Mouse (Mus musculus) NIH3T3 (cell line): ENCODE data around the gene Alg5.

Experiments used
- DNase-seq: peaks from one replicate; pipeline ENCODE4 v3.0.0-alpha.2; 2012; ENCODE audit warnings: low read depth

Alg5 gene

GRCm38 (mm10) chr3:54737317-54737716 is 2.0 kb downstream of the Alg5 start:
- DNase-seq: no peak

DNA sequence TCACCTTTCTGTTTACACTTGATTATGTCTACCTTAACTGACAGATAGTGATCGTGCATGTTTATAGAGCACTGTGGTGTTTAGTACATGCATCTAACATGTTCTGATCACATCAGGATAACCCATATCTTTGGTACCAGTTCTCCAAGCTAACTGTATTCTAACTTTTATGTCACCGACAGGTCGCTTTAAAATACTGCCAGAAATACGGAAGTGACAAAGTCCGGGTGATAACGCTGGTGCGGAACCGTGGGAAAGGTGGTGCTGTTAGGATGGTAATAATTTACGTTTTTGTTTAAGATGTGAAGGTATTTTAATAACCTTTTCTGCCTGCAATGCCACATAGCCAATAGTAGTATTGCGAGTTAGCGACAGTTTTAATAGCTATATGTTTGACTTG is 6.6 kb downstream of the Alg5 start:
- DNase-seq: no peak

- peak; percentile 50 for DNase-seq
Observed at GRCm38 (mm10) chr3:54745799-54746198, 10.5 kb downstream of the Alg5 start.

- peak; percentile 39 for DNase-seq
Observed at GRCm38 (mm10) chr3:54753411-54753810, 18.1 kb downstream of the Alg5 start.

- DNase-seq: peak; percentile 85
Observed at GRCm38 (mm10) chr3:54755145-54756041, 20.1 kb downstream of the Alg5 start, which contains the start of gene Smad9. TSS of gene Smad9 (plus strand) at chr3:54755582.

GRCm38 (mm10) chr3:54756058-54756457 is 20.7 kb downstream of the Alg5 start:
- peak; percentile 45 for DNase-seq

- no peak for DNase-seq
Observed at GRCm38 (mm10) chr3:54757446-54757845, 22.1 kb downstream of the Alg5 start.

GRCm38 (mm10) chr3:54759211-54759610 is 23.9 kb downstream of the Alg5 start:
- DNase-seq: no peak

- no peak for DNase-seq
Observed at GRCm38 (mm10) chr3:54760321-54761115, 25.2 kb downstream of the Alg5 start.

DNA sequence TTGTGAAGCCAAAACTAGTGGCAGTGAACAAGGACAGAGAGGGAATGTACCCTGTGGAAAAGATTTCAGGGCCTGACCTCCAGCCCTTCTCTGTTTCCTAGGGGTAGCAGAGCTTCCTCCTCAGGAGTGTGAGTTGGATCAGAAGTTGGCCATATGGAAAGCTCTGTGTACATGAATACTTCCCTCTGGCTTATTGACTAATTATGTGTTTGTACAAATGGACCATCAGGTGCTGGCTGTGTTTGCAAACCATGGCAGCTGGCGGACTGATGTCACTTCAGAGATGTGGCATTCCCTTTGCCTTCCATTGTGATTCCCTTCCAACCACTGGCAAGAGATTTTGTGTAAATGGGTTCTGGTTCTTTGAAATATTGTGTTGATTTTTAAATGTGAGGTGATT is 25.9 kb downstream of the Alg5 start:
- DNase-seq: no peak

GRCm38 (mm10) chr3:54764418-54764817 is 29.1 kb downstream of the Alg5 start:
- DNase-seq: no peak

DNA sequence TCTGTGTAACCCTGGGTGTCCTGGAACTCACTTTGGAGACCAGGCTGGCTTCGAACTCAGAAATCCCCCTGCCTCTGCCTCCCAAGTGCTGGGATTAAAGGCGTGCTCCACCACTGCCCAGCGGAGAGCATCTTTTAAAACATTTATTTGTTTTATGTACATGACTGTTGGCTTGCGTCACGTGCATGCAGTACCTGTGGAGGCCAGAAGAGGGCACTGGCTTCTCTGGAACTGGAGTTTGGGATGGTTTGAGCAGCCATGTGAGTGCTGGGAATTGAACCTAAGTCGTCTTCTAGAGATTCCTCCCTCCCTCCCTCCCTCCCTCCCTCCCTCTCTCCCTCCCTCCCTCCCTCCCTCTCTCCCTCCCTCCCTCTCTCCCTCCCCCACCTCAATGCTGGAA is 30.2 kb downstream of the Alg5 start:
- DNase-seq: peak; percentile 26

- DNase-seq: no peak
Observed at GRCm38 (mm10) chr3:54766034-54766433, 30.7 kb downstream of the Alg5 start.

GRCm38 (mm10) chr3:54766811-54767210 is 31.5 kb downstream of the Alg5 start:
- DNase-seq: no peak

DNA sequence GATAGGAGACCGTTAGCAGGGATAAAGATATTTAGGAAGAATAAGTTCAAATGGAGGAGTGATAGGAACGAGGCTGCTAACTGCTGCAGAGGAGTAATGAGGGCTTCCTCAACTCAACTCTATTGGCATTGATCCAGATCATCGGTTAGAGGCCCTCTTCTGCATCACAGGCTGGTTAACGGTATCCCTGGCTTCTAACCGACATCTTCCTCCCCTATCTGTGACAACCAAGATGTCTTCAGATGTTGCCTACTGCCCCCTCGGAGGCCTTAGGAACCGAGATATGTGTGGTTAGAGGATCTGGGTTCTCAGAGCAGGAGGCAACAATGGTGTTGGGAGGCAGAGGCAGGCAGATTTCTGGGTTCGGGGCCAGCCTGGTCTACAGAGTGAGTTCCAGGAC is 33.3 kb downstream of the Alg5 start:
- no peak for DNase-seq

- DNase-seq: no peak
Observed at GRCm38 (mm10) chr3:54769349-54770275, 34.3 kb downstream of the Alg5 start.

GRCm38 (mm10) chr3:54773613-54774012 is 38.3 kb downstream of the Alg5 start:
- peak; percentile 12 for DNase-seq

- DNase-seq: no peak
Observed at GRCm38 (mm10) chr3:54775989-54776631, 40.8 kb downstream of the Alg5 start.

GRCm38 (mm10) chr3:54790601-54791000 is 55.3 kb downstream of the Alg5 start:
- DNase-seq: no peak

- DNase-seq: no peak
Observed at GRCm38 (mm10) chr3:54791822-54792677, 56.7 kb downstream of the Alg5 start.
